Mouse (Mus musculus) neural tube, embryonic 12.5 days (tissue): Measurements from ENCODE around the gene Pxk. TPM values are rescaled to one million over a fixed set of nuclear protein-coding genes. Genes with fewer than 3 reads are reported as not detected.

Experiments used
- ATAC-seq: fragments of 200-750 bp; cut with Nextera tagmentation; 2 replicates; pipeline ENCODE4 v1.8.0; 2017; ENCODE audit warnings: low read depth, mild to moderate bottlenecking, moderate TSS enrichment, moderate library complexity; ENCODE audit not compliant: low FRiP score
- H3K27ac ChIP-seq: fragments of 300-500 bp; sonication (generic); 2 replicates; pipeline ENCODE4 v1.5.1; 2016
- H3K27me3 ChIP-seq: fragments of 300-500 bp; sonication (generic); replicated peaks from 2 replicates; pipeline ENCODE4 v1.6.1; 2016; ENCODE audit warnings: mild to moderate bottlenecking
- H3K36me3 ChIP-seq: fragments of 300-500 bp; sonication (generic); 2 replicates; pipeline ENCODE4 v1.6.1; 2016; ENCODE audit warnings: mild to moderate bottlenecking
- H3K4me1 ChIP-seq: fragments of 300-500 bp; sonication (generic); 2 replicates; pipeline ENCODE4 v1.6.1; 2016
- H3K4me2 ChIP-seq: fragments of 300-500 bp; sonication (generic); replicated peaks from 2 replicates; pipeline ENCODE4 v1.6.1; 2016; ENCODE audit warnings: mild to moderate bottlenecking
- H3K4me3 ChIP-seq: fragments of 300-500 bp; sonication (generic); 2 replicates; pipeline ENCODE4 v1.5.1; 2016
- H3K9ac ChIP-seq: fragments of 300-500 bp; sonication (generic); 2 replicates; pipeline ENCODE4 v1.6.1; 2016; ENCODE audit warnings: mild to moderate bottlenecking
- H3K9me3 ChIP-seq: fragments of 300-500 bp; sonication (generic); 2 replicates; pipeline ENCODE4 v1.6.1; 2016; ENCODE audit warnings: mild to moderate bottlenecking
- WGBS: fragments of 180-500 bp; shearing (Covaris S2); methylation state at CpG from one replicate; pipeline ENCODE4 v1.1.7; 2016; 5-methylcytosine and 5-hydroxymethylcytosine counted together
- polyA plus RNA-seq: library from polyadenylated mRNA; unstranded; fragments of >200 nt; fragmentation: Nextera tagmentation; extraction: Ambion mirVana; gene quantifications from 2 replicates; pipeline ENCODE4 v1.2.1, GENCODE M21; 2016

Gene Pxk
- polyA plus RNA-seq, 1 experiment from 2014 or later = 46.5 TPM

DNA sequence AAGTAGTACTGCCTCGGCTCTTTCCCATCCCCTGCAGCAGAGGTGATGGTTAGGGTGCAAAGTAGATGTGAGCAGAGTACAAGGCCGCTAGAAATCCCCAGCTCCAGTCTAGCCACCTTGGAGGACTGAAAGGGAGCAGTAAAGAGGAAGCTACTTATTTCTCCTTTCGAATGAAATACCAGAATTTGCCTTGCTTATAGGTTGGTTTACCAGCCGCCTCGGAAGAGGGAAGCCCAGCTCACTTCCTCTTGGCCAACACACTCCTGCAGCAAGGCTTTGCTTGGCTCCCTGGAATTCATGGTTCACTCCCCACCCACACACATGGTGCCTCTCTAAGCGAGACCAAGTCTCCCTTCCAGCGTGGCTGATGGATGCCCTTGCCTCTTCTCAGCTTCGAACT is 34.8 kb downstream of the Pxk start:
- Histone ChIP-seq H3K4me2 (no peak overlapping the region), H3K4me3 (no peak overlapping the region), H3K9me3 (no peaks in the 10 kb centered on the region), H3K4me1 (no peaks in the 10 kb centered on the region), H3K9ac (no peak overlapping the region), H3K36me3 (peaks cover 10% of the 10 kb centered on the region; the same call in 1 of the 2 replicates), H3K27ac (no peak overlapping the region), H3K27me3 (no peaks in the 10 kb centered on the region)
- WGBS = 86% methylated on average over 8 of the region's 8 CpGs
- no peak for ATAC-seq

- WGBS = 83% methylated on average over 2 of the region's 2 CpGs
- no peak for ATAC-seq
- Histone ChIP-seq H3K4me2 (no peak overlapping the region), H3K9me3 (no peaks in the 10 kb centered on the region), H3K4me3 (no peak overlapping the region), H3K9ac (no peak overlapping the region), H3K27me3 (no peaks in the 10 kb centered on the region), H3K4me1 (no peaks in the 10 kb centered on the region), H3K36me3 (peaks cover 10% of the 10 kb centered on the region; the same call in 1 of the 2 replicates), H3K27ac (no peak overlapping the region)
Observed at GRCm38 (mm10) chr14:8134234-8134633, 36.2 kb downstream of the Pxk start.

DNA sequence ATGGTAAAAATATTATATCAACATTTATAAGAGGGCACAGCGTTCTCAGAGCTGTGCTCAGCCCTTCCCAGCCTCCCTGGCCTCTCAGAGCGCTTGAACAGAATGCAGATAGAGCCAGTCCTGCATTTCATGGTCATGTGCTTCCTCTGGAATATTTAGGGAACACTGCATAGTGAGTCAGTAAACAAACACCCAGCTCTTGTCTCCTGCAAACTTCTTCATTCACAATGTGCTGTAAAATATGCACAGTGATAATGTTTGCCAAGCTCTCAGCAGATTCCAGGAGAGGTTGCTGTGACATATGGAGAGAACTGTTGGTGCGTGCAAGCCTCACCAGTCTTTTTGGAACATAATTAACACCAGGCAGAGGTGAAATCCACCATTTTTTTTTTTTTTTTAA is 37.1 kb downstream of the Pxk start:
- no peak overlapping the region for H3K4me3 ChIP-seq
- H3K36me3 ChIP-seq = peaks cover 16% of the 10 kb centered on the region; the same call in 1 of the 2 replicates
- 78% methylated on average over 3 of the region's 3 CpGs for WGBS
- H3K9me3 ChIP-seq = no peaks in the 10 kb centered on the region
- no peak overlapping the region for H3K4me2 ChIP-seq
- H3K27ac ChIP-seq = no peak overlapping the region
- H3K9ac ChIP-seq = no peak overlapping the region
- ATAC-seq = no peak
- H3K4me1 ChIP-seq = no peaks in the 10 kb centered on the region
- H3K27me3 ChIP-seq = no peaks in the 10 kb centered on the region

- H3K9ac ChIP-seq = no peak overlapping the region
- no peak overlapping the region for H3K4me2 ChIP-seq
- 64% methylated on average over 23 of the region's 23 CpGs for WGBS
- H3K27me3 ChIP-seq = no peaks in the 10 kb centered on the region
- H3K27ac ChIP-seq = no peak overlapping the region
- no peak overlapping the region for H3K4me3 ChIP-seq
- peaks cover 40% of the 10 kb centered on the region for H3K36me3 ChIP-seq
- ATAC-seq = no peak
- no peaks in the 10 kb centered on the region for H3K4me1 ChIP-seq
- no peaks in the 10 kb centered on the region for H3K9me3 ChIP-seq
Observed at GRCm38 (mm10) chr14:8139724-8140710, 42.0 kb downstream of the Pxk start.

DNA sequence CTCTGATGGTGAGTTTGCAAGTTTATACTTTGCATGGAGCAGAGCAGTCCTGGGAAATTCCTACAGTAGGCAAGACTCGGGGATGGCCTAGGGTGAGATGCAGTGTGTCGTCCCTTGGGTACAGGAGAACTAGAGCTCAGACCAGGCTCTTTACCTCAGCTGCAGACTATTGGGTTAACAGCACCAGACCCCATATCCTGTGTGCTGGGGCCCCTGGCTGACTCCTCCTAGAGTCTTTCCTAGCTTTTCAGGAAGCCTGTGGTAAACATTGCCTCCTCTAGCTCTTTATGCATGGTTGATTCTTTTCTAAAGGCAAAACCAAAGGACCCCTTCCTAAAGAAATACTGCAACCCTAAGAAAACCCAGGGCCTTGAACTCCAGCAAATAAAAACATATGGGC is 43.1 kb downstream of the Pxk start:
- no peaks in the 10 kb centered on the region for H3K9me3 ChIP-seq
- no peak overlapping the region for H3K27ac ChIP-seq
- H3K4me2 ChIP-seq = no peak overlapping the region
- ATAC-seq = no peak
- no peak overlapping the region for H3K9ac ChIP-seq
- no peak overlapping the region for H3K4me3 ChIP-seq
- no peaks in the 10 kb centered on the region for H3K4me1 ChIP-seq
- 74% methylated on average over 2 of the region's 2 CpGs for WGBS
- H3K27me3 ChIP-seq = no peaks in the 10 kb centered on the region
- peaks cover 47% of the 10 kb centered on the region for H3K36me3 ChIP-seq

GRCm38 (mm10) chr14:8145594-8146558 is 47.9 kb downstream of the Pxk start:
- Histone ChIP-seq H3K4me1 (no peaks in the 10 kb centered on the region), H3K27me3 (no peaks in the 10 kb centered on the region), H3K9me3 (no peaks in the 10 kb centered on the region), H3K27ac (no peak overlapping the region), H3K9ac (no peak overlapping the region), H3K36me3 (peaks cover 54% of the 10 kb centered on the region), H3K4me2 (no peak overlapping the region), H3K4me3 (no peak overlapping the region)
- no peak for ATAC-seq
- 92% methylated on average over 13 of the region's 13 CpGs for WGBS

- Histone ChIP-seq H3K4me2 (no peak overlapping the region), H3K27me3 (no peaks in the 10 kb centered on the region), H3K9ac (no peak overlapping the region), H3K4me3 (no peak overlapping the region), H3K4me1 (no peaks in the 10 kb centered on the region), H3K36me3 (peaks cover 56% of the 10 kb centered on the region), H3K9me3 (no peaks in the 10 kb centered on the region), H3K27ac (no peak overlapping the region)
- WGBS = 89% methylated on average over 11 of the region's 11 CpGs
- no peak for ATAC-seq
Observed at GRCm38 (mm10) chr14:8146611-8147223, 48.7 kb downstream of the Pxk start.

GRCm38 (mm10) chr14:8148842-8149241 is 50.8 kb downstream of the Pxk start:
- H3K4me1 ChIP-seq = no peaks in the 10 kb centered on the region
- WGBS = 71% methylated on average over 8 of the region's 8 CpGs
- no peak overlapping the region for H3K27ac ChIP-seq
- H3K36me3 ChIP-seq = peaks cover 55% of the 10 kb centered on the region
- no peaks in the 10 kb centered on the region for H3K27me3 ChIP-seq
- H3K9me3 ChIP-seq = no peaks in the 10 kb centered on the region
- no peak overlapping the region for H3K4me2 ChIP-seq
- ATAC-seq = no peak
- H3K9ac ChIP-seq = no peak overlapping the region
- H3K4me3 ChIP-seq = no peak overlapping the region

DNA sequence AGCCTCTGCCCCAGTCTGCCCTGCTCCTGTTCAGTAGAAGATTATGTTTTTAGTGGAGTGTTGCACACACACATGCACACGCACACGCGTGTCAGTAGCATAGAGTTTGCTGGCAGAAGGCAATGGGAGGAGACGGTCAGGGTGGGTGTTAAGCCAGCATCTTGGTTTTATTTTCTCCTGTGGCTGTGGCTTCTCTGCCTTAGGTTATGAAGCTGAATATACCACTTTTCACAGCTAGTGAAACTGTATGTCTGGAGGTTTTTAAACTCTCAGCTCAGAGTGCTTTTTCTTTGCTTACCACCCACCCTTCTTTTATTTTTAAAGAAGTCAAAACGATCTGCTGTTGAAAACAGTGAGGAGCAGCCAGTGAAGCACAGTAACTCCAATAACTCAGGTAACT is 53.7 kb downstream of the Pxk start:
- WGBS = 95% methylated on average over 5 of the region's 5 CpGs
- Histone ChIP-seq H3K4me1 (no peaks in the 10 kb centered on the region), H3K4me3 (no peak overlapping the region), H3K36me3 (peaks cover 31% of the 10 kb centered on the region), H3K9ac (no peak overlapping the region), H3K4me2 (no peak overlapping the region), H3K9me3 (no peaks in the 10 kb centered on the region), H3K27me3 (no peaks in the 10 kb centered on the region), H3K27ac (no peak overlapping the region)
- no peak for ATAC-seq

- Histone ChIP-seq H3K9me3 (no peaks in the 10 kb centered on the region), H3K27me3 (no peaks in the 10 kb centered on the region), H3K36me3 (peaks cover 24% of the 10 kb centered on the region), H3K9ac (no peak overlapping the region), H3K27ac (no peak overlapping the region), H3K4me2 (no peak overlapping the region), H3K4me3 (no peak overlapping the region), H3K4me1 (no peaks in the 10 kb centered on the region)
- no peak for ATAC-seq
- 77% methylated on average over 3 of the region's 3 CpGs for WGBS
Observed at GRCm38 (mm10) chr14:8154072-8154471, 56.1 kb downstream of the Pxk start.

- H3K4me2 ChIP-seq = no peak overlapping the region
- H3K36me3 ChIP-seq = peaks cover 27% of the 10 kb centered on the region
- no peaks in the 10 kb centered on the region for H3K27me3 ChIP-seq
- H3K4me3 ChIP-seq = no peak overlapping the region
- H3K9me3 ChIP-seq = no peaks in the 10 kb centered on the region
- H3K9ac ChIP-seq = no peak overlapping the region
- H3K27ac ChIP-seq = no peak overlapping the region
- no peaks in the 10 kb centered on the region for H3K4me1 ChIP-seq
- no peak for ATAC-seq
- 38% methylated on average over 3 of the region's 3 CpGs for WGBS
Observed at GRCm38 (mm10) chr14:8156947-8157346, 58.9 kb downstream of the Pxk start.

DNA sequence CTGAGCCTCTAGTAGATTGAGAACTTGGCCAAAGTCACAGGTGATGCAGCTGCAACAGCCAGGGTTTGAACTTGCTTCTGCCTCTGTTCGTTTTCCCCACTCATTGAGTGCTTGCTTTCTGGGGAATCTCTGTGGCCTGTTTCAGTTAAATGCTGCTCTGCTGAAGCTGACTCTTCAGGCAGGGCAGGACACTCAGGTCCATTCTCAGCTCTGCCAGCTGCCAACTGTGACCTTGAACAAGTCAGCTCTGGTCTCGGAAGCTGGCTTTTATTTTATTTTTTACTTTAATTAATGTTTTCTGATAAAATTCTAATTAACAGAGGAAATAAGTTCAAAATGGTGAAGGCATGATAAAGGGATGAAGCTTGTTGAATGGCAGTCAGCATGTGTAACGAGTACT is 60.7 kb downstream of the Pxk start:
- H3K4me3 ChIP-seq = no peak overlapping the region
- WGBS = 88% methylated on average over 3 of the region's 3 CpGs
- peaks cover 32% of the 10 kb centered on the region for H3K36me3 ChIP-seq
- H3K4me1 ChIP-seq = no peaks in the 10 kb centered on the region
- H3K27ac ChIP-seq = no peak overlapping the region
- H3K4me2 ChIP-seq = no peak overlapping the region
- ATAC-seq = no peak
- H3K9ac ChIP-seq = no peak overlapping the region
- no peaks in the 10 kb centered on the region for H3K27me3 ChIP-seq
- H3K9me3 ChIP-seq = no peaks in the 10 kb centered on the region
